Mouse (Mus musculus) forebrain, embryonic 11.5 days (tissue): ENCODE data around the gene Morn5. TPM values are rescaled to one million over a fixed set of nuclear protein-coding genes. Genes with fewer than 3 reads are reported as not detected.

Experiments
- polyA plus RNA-seq: library from polyadenylated mRNA; unstranded; fragments of >200 nt; fragmentation: Nextera tagmentation; extraction: Ambion mirVana; gene quantifications from 2 replicates; pipeline ENCODE4 v1.2.1, GENCODE M21; 2014

Morn5 gene
- polyA plus RNA-seq, 1 experiment from 2014 or later = 0.47 TPM

Other genes starting within 250 kb of the Morn5 start
- gene Ttll11, start 69.5 kb upstream of the Morn5 start, polyA plus RNA-seq = 2.3 and 2.5 TPM in 2 replicates
- 177 and 184 TPM in 2 replicates for gene Ndufa8, start 52 bp upstream of the Morn5 start, polyA plus RNA-seq
- gene Lhx6, start 56.0 kb downstream of the Morn5 start, polyA plus RNA-seq = 10.6 and 19.0 TPM in 2 replicates
- gene Mrrf, start 86.9 kb downstream of the Morn5 start, polyA plus RNA-seq = 23.2 and 28.2 TPM in 2 replicates
- gene Rbm18, start 87.3 kb downstream of the Morn5 start, polyA plus RNA-seq = 98.2 and 100 TPM in 2 replicates
- gene Ptgs1, start 181.0 kb downstream of the Morn5 start, polyA plus RNA-seq = 2.8 and 2.9 TPM in 2 replicates